Mouse (Mus musculus) layer of hippocampus, postnatal 10 days (tissue): ENCODE data around the gene Rfng. TPM values are rescaled to one million over a fixed set of nuclear protein-coding genes. Genes with fewer than 3 reads are reported as not detected.

ENCODE experiments used
- total RNA-seq, 2 experiments: library from RNA; stranded (reverse); gene quantifications; 2 replicates each; pipeline ENCODE4 v1.2.3; 2021

The Rfng gene
- total RNA-seq, 2 experiments from 2014 or later: 89.5 to 91.8 TPM

Other genes starting within 250 kb of the Rfng start
- 100 to 1,000 TPM in 1 of 2 experiments, 10 to 100 TPM in 1; 95.4 to 107 TPM for gene Mcrip1, start 234.5 kb downstream of the Rfng start, total RNA-seq
- not detected for gene Ppp1r27, start 233.1 kb downstream of the Rfng start, total RNA-seq
- 100 to 1,000 TPM; 153 to 161 TPM for gene P4hb, start 211.0 kb downstream of the Rfng start, total RNA-seq
- 100 to 1,000 TPM; 344 to 379 TPM for gene Arhgdia, start 202.6 kb downstream of the Rfng start, total RNA-seq
- gene Alyref, start 185.8 kb downstream of the Rfng start, total RNA-seq: 10 to 100 TPM; 79.8 to 91.3 TPM
- 100 to 1,000 TPM in 1 of 2 experiments, 10 to 100 TPM in 1; 93.5 to 107 TPM for gene Anapc11, start 185.8 kb downstream of the Rfng start, total RNA-seq
- 1 to 10 TPM; 2.2 to 2.4 TPM for gene Npb, start 175.7 kb downstream of the Rfng start, total RNA-seq
- gene Pcyt2, start 166.3 kb downstream of the Rfng start, total RNA-seq: 100 to 1,000 TPM; 132 to 145 TPM
- 10 to 100 TPM; 33.5 to 39.7 TPM for gene Sirt7, start 159.0 kb downstream of the Rfng start, total RNA-seq
- gene Mafg, start 150.6 kb downstream of the Rfng start, total RNA-seq: 10 to 100 TPM; 79.3 to 86.7 TPM
- 1 to 10 TPM; 3.5 to 5.3 TPM for gene Pycr1, start 140.4 kb downstream of the Rfng start, total RNA-seq
- gene Myadml2, start 136.0 kb downstream of the Rfng start, total RNA-seq: 1 to 10 TPM; 1.1 to 2.1 TPM
- gene Notum, start 123.0 kb downstream of the Rfng start, total RNA-seq: 1 to 10 TPM; 5.8 to 7.4 TPM
- gene Aspscr1, start 111.2 kb downstream of the Rfng start, total RNA-seq: 10 to 100 TPM; 55.5 to 62.5 TPM
- gene Cenpx, start 70.5 kb downstream of the Rfng start, total RNA-seq: 10 to 100 TPM; 30.1 to 32.0 TPM
- 10 to 100 TPM; 61.1 to 71.1 TPM for gene Lrrc45, start 70.3 kb downstream of the Rfng start, total RNA-seq
- gene Rac3, start 62.7 kb downstream of the Rfng start, total RNA-seq: 100 to 1,000 TPM; 247 to 249 TPM
- gene Dcxr, start 56.9 kb downstream of the Rfng start, total RNA-seq: 10 to 100 TPM in 1 of 2 experiments, 1 to 10 TPM in 1; 7.8 to 10.2 TPM
- gene Cbr2, start 52.1 kb downstream of the Rfng start, total RNA-seq: 1 to 10 TPM; 2.6 to 2.8 TPM
- gene Hmga1b, start 21.4 kb downstream of the Rfng start, total RNA-seq: 10 to 100 TPM; 18.7 to 22.2 TPM
- gene Gps1, start 65 bp upstream of the Rfng start, total RNA-seq: 100 to 1,000 TPM; 136 to 144 TPM
- 10 to 100 TPM; 42.3 to 44.5 TPM for gene Dus1l, start 12.2 kb upstream of the Rfng start, total RNA-seq
- gene Fasn, start 40.3 kb upstream of the Rfng start, total RNA-seq: 100 to 1,000 TPM; 286 to 320 TPM
- gene Ccdc57, start 148.7 kb upstream of the Rfng start, total RNA-seq: 1 to 10 TPM; 7.3 to 7.4 TPM
- 1 to 10 TPM; 2.9 to 4.1 TPM for gene Slc16a3, start 164.3 kb upstream of the Rfng start, total RNA-seq
- 100 to 1,000 TPM; 115 TPM for gene Csnk1d, start 207.1 kb upstream of the Rfng start, total RNA-seq